ENCODE assay signal across 9 mouse cellular contexts in the genomic region with DNA sequence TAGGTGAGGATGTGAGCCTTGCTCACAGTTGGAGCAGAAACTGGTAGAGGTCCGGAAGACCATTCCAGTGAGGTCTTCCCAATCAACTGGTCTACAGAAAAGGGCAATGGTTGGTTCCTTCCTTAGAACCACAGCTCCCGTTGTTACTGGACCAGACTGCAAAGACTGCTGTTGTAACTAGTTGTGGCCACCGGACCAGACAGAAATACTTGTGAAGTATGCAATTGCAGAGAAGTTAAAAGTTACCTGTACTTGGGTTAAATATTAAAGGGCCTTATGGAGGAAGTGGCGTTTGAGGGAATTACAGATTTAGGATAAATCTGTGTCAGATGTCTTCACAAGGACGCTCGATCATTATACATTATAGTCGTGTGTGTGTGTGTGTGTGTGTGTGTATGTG. TPM values are rescaled to one million over a fixed set of nuclear protein-coding genes. Genes with fewer than 3 reads are reported as not detected.
A peak's percentile ranks its signal among the peaks of the same experiment; 100 is the strongest.
DNase-seq lines count a peak whose midpoint lies in the region; ATAC-seq lines count a peak whose summit lies in the region.
"Had no signal": no experiment of that assay in that cellular context is flagged by ENCODE, and none has a peak within 500 bp of the region (broad histone marks: within the 10 kb centered on the region; RNA-seq: fewer than 3 reads in every experiment).

No protein-coding gene starts in this region.

- H3K36me3 ChIP-seq in kidney, embryonic 14.5 days (ENCODE audit: control insufficient read depth, insufficient read depth, low read length), result no peaks in the 10 kb centered on the region
- no peaks in the 10 kb centered on the region; the same call in 1 of the 2 replicates for H3K36me3 ChIP-seq in embryonic facial prominence, embryonic 12.5 days
- no peaks in the 10 kb centered on the region for H3K36me3 ChIP-seq in liver, embryonic 15.5 days (replicated peaks)
- H3K36me3 ChIP-seq: embryonic facial prominence, embryonic 15.5 days had no signal

- H3K9me3 ChIP-seq in kidney, embryonic 14.5 days (ENCODE audit: control insufficient read depth, low read length), result peaks cover 8% of the 10 kb centered on the region
- 0 out of 2 replicates have a peak, but pooled peaks cover 5% of the 10 kb centered on the region for H3K9me3 ChIP-seq in embryonic facial prominence, embryonic 12.5 days
- no peaks in the 10 kb centered on the region for H3K9me3 ChIP-seq in liver, embryonic 15.5 days (replicated peaks)
- H3K9me3 ChIP-seq: embryonic facial prominence, embryonic 15.5 days had no signal

- H3K27ac ChIP-seq in kidney, embryonic 14.5 days (ENCODE audit: low read depth, low read length), result no peak overlapping the region
- no peak overlapping the region for H3K27ac ChIP-seq in embryonic facial prominence, embryonic 12.5 days
- no peak overlapping the region for H3K27ac ChIP-seq in liver, embryonic 15.5 days (replicated peaks)

- 85% methylated on average over 7 of the region's 7 CpGs for WGBS in kidney, embryonic 14.5 days
- 91% methylated on average over 7 of the region's 7 CpGs for WGBS in embryonic facial prominence, embryonic 12.5 days
- 81% methylated on average over 7 of the region's 7 CpGs for WGBS in liver, embryonic 15.5 days (ENCODE audit: insufficient replicate concordance)

- H3K4me1 ChIP-seq in kidney, embryonic 14.5 days (ENCODE audit: control insufficient read depth, insufficient read depth, low read length), result no peaks in the 10 kb centered on the region
- peaks cover 3% of the 10 kb centered on the region; the same call in 1 of the 2 replicates for H3K4me1 ChIP-seq in embryonic facial prominence, embryonic 12.5 days
- H3K4me1 ChIP-seq in liver, embryonic 15.5 days (replicated peaks), result peaks cover 34% of the 10 kb centered on the region

- no peak overlapping the region for H3K9ac ChIP-seq in kidney, embryonic 14.5 days (ENCODE audit: low read depth, low read length)
- H3K9ac ChIP-seq in embryonic facial prominence, embryonic 12.5 days, result no peak overlapping the region
- H3K9ac ChIP-seq in liver, embryonic 15.5 days, result no peak overlapping the region

- no peak for ATAC-seq in kidney, embryonic 14.5 days (ENCODE audit: low FRiP score, low TSS enrichment)
- ATAC-seq in embryonic facial prominence, embryonic 12.5 days (ENCODE audit: insufficient number of reproducible peaks, insufficient read depth, low FRiP score, low TSS enrichment), result no peak
- no peak for ATAC-seq in liver, embryonic 15.5 days (ENCODE audit: insufficient read depth)
- ATAC-seq in frontal cortex, adult (ENCODE audit: low TSS enrichment), result no peak

- no peak overlapping the region for H3K4me3 ChIP-seq in kidney, embryonic 14.5 days (ENCODE audit: low read length)
- H3K4me3 ChIP-seq in embryonic facial prominence, embryonic 12.5 days, result peak overlapping the region; percentile 61; the same call in 1 of the 2 replicates
- peak overlapping the region; percentile 80 for H3K4me3 ChIP-seq in liver, embryonic 15.5 days (replicated peaks)

- H3K4me2 ChIP-seq in kidney, embryonic 14.5 days (replicated peaks; ENCODE audit: low read depth, low read length), result no peak overlapping the region
- H3K4me2 ChIP-seq in embryonic facial prominence, embryonic 12.5 days (replicated peaks), result no peak overlapping the region
- peak overlapping the region; percentile 87 for H3K4me2 ChIP-seq in liver, embryonic 15.5 days

- H3K27me3 ChIP-seq in kidney, embryonic 14.5 days (ENCODE audit: control insufficient read depth, insufficient read depth, low read length), result no peaks in the 10 kb centered on the region
- no peaks in the 10 kb centered on the region for H3K27me3 ChIP-seq in embryonic facial prominence, embryonic 12.5 days
- H3K27me3 ChIP-seq in liver, embryonic 15.5 days, result no peaks in the 10 kb centered on the region
- H3K27me3 ChIP-seq: embryonic facial prominence, embryonic 15.5 days had no signal

- DNase-seq in kidney, adult 11 months, result peak; percentile 54
- DNase-seq in kidney, adult 8-10 months, result peak; percentile 55 to 63
- no peak for DNase-seq in gastrocnemius, postnatal 4 days (ENCODE audit: low spot score in 2 of 2)
- no peak for DNase-seq in ovary, postnatal 36 days (ENCODE audit: low spot score)

RNA-seq across cellular contexts. Expression of a gene that starts 0.6 kb away (rescaled TPM):
- 96.9 and 101 TPM in 2 replicates for polyA plus RNA-seq in kidney, embryonic 14.5 days (2014; fragmentation: Nextera tagmentation; extraction: Ambion mirVana)
- polyA plus RNA-seq in embryonic facial prominence, embryonic 12.5 days (2016; fragmentation: Nextera tagmentation; extraction: Ambion mirVana), result 76.1 and 88.8 TPM in 2 replicates
- 41.7 and 41.9 TPM in 2 replicates for polyA plus RNA-seq in liver, embryonic 15.5 days (2015; fragmentation: Nextera tagmentation; extraction: Ambion mirVana)
- total RNA-seq in gastrocnemius, postnatal 4 days (2021), result 10 to 100 TPM; 48.4 to 56.0 TPM

Comparison
In these comparisons a context has a peak if more than half of its experiments do, and no peak if none do; other contexts are left out.
1. DNase-seq: peak in kidney, adult 11 months (single experiment) and kidney, adult 8-10 months (2 of 2); none in gastrocnemius, postnatal 4 days (0 of 2) and ovary, postnatal 36 days (single experiment).